Mouse (Mus musculus): ENCODE results near the gene Aff1.

GRCm38 (mm10) chr5:103647320-103647719, 44.9 kb upstream of the Aff1 start:
- TF ChIP-seq TAL1 (IDR thresholded peaks at IDR 0.05; ENCODE audit: low read length) = no peak
- TF ChIP-seq GATA1 (IDR thresholded peaks at IDR 0.05; ENCODE audit: low read length) = no peak
